Mouse (Mus musculus) forebrain, embryonic 14.5 days (tissue): ENCODE results near the gene Cd82. TPM values are rescaled to one million over a fixed set of nuclear protein-coding genes. Genes with fewer than 3 reads are reported as not detected.

Experiments used
- ATAC-seq: fragments of 200-750 bp; cut with Nextera tagmentation; 2 replicates; pipeline ENCODE4 v1.8.0; 2017; ENCODE audit warnings: mild to moderate bottlenecking, moderate library complexity
- DNase-seq: peaks from one replicate; pipeline ENCODE4 v3.0.0-alpha.2; 2015; ENCODE audit warnings: low spot score
- H3K27ac ChIP-seq: fragments of 300-500 bp; sonication (generic); 2 replicates; pipeline ENCODE4 v1.5.1; 2014; ENCODE audit warnings: low read depth, mild to moderate bottlenecking, control low read depth, low read length, moderate library complexity
- H3K27me3 ChIP-seq: fragments of 300-500 bp; sonication (generic); replicated peaks from 2 replicates; pipeline ENCODE4 v1.6.1; 2014; ENCODE audit warnings: low read length, control low read depth, mixed read lengths; ENCODE audit not compliant: control insufficient read depth, insufficient read depth
- H3K36me3 ChIP-seq: fragments of 300-500 bp; sonication (generic); 2 replicates; pipeline ENCODE4 v1.6.1; 2014; ENCODE audit warnings: low read length, control low read depth; ENCODE audit not compliant: control insufficient read depth, insufficient read depth
- H3K4me1 ChIP-seq: fragments of 300-500 bp; sonication (generic); 2 replicates; pipeline ENCODE4 v1.6.1; 2014; ENCODE audit warnings: antibody characterized with exemption, low read length, control low read depth; ENCODE audit not compliant: control insufficient read depth, insufficient read depth
- H3K4me2 ChIP-seq: fragments of 300-500 bp; sonication (generic); 2 replicates; pipeline ENCODE4 v1.6.1; 2014; ENCODE audit warnings: mild to moderate bottlenecking, control low read depth, low read length
- H3K4me3 ChIP-seq: fragments of 300-500 bp; sonication (generic); 2 replicates; pipeline ENCODE4 v1.5.1; 2014; ENCODE audit warnings: low read depth, low read length, control low read depth
- H3K9ac ChIP-seq: fragments of 300-500 bp; sonication (generic); 2 replicates; pipeline ENCODE4 v1.6.1; 2014; ENCODE audit warnings: mild to moderate bottlenecking, low read length, control low read depth, moderate library complexity
- H3K9me3 ChIP-seq: fragments of 300-500 bp; sonication (generic); replicated peaks from 2 replicates; pipeline ENCODE4 v1.6.1; 2016; ENCODE audit warnings: low read length, control low read depth, mixed read lengths; ENCODE audit not compliant: control insufficient read depth
- WGBS: fragments of 180-500 bp; shearing (Covaris S2); extraction: QIAGEN DNeasy Blood & Tissue Kit; methylation state at CpG from one replicate; pipeline ENCODE4 v1.1.7; 2014; 5-methylcytosine and 5-hydroxymethylcytosine counted together
- polyA plus RNA-seq: library from polyadenylated mRNA; unstranded; fragments of >200 nt; fragmentation: Nextera tagmentation; extraction: Ambion mirVana; gene quantifications from 2 replicates; pipeline ENCODE4 v1.2.1, GENCODE M21; 2014

The Cd82 gene
- polyA plus RNA-seq, 1 experiment from 2014 or later = 16.8 TPM

GRCm38 (mm10) chr2:93404169-93404568, 58.8 kb downstream of the Cd82 start:
- Histone ChIP-seq H3K27me3 (no peaks in the 10 kb centered on the region), H3K9me3 (no peaks in the 10 kb centered on the region), H3K27ac (no peak overlapping the region), H3K9ac (no peak overlapping the region), H3K36me3 (no peaks in the 10 kb centered on the region), H3K4me3 (no peak overlapping the region), H3K4me2 (no peak overlapping the region), H3K4me1 (0 out of 2 replicates have a peak, but pooled peaks cover 4% of the 10 kb centered on the region)
- 41% methylated on average over 4 of the region's 4 CpGs for WGBS
- DNase-seq = no peak
- ATAC-seq = no peak

GRCm38 (mm10) chr2:93403267-93403666, 59.7 kb downstream of the Cd82 start:
- H3K27me3 ChIP-seq = no peaks in the 10 kb centered on the region
- no peaks in the 10 kb centered on the region for H3K9me3 ChIP-seq
- H3K27ac ChIP-seq = no peak overlapping the region
- H3K9ac ChIP-seq = no peak overlapping the region
- H3K4me1 ChIP-seq = 0 out of 2 replicates have a peak, but pooled peaks cover 4% of the 10 kb centered on the region
- H3K36me3 ChIP-seq = no peaks in the 10 kb centered on the region
- WGBS = 85% methylated on average over 6 of the region's 6 CpGs
- H3K4me3 ChIP-seq = no peak overlapping the region
- H3K4me2 ChIP-seq = no peak overlapping the region
- DNase-seq = no peak
- ATAC-seq = no peak

GRCm38 (mm10) chr2:93391198-93391597, 71.7 kb downstream of the Cd82 start:
- Histone ChIP-seq H3K4me3 (no peak overlapping the region), H3K4me1 (peaks cover 20% of the 10 kb centered on the region), H3K27me3 (no peaks in the 10 kb centered on the region), H3K9ac (no peak overlapping the region), H3K27ac (no peak overlapping the region), H3K9me3 (no peaks in the 10 kb centered on the region), H3K4me2 (no peak overlapping the region), H3K36me3 (no peaks in the 10 kb centered on the region)
- ATAC-seq (peak; percentile 47; the same call in 1 of the 2 replicates), DNase-seq (peak; percentile 75)
- 12% methylated on average over 6 of the region's 6 CpGs for WGBS

GRCm38 (mm10) chr2:93390170-93390926, 72.6 kb downstream of the Cd82 start:
- DNase-seq = peak; percentile 61
- ATAC-seq = peak; percentile 71
- Histone ChIP-seq H3K27me3 (no peaks in the 10 kb centered on the region), H3K9me3 (no peaks in the 10 kb centered on the region), H3K36me3 (no peaks in the 10 kb centered on the region), H3K27ac (no peak overlapping the region; the same call in 1 of the 2 replicates), H3K4me2 (no peak overlapping the region), H3K4me3 (no peak overlapping the region), H3K9ac (no peak overlapping the region), H3K4me1 (peaks cover 20% of the 10 kb centered on the region)
- WGBS = 20% methylated on average over 11 of the region's 11 CpGs

GRCm38 (mm10) chr2:93386958-93387357, 76.0 kb downstream of the Cd82 start:
- Histone ChIP-seq H3K36me3 (no peaks in the 10 kb centered on the region), H3K9me3 (no peaks in the 10 kb centered on the region), H3K27me3 (no peaks in the 10 kb centered on the region), H3K9ac (no peak overlapping the region), H3K4me3 (no peak overlapping the region), H3K4me1 (peaks cover 20% of the 10 kb centered on the region), H3K27ac (no peak overlapping the region), H3K4me2 (no peak overlapping the region)
- WGBS = 51% methylated on average over 4 of the region's 4 CpGs
- ATAC-seq = no peak
- peak; percentile 54 for DNase-seq

GRCm38 (mm10) chr2:93383831-93384230, 79.1 kb downstream of the Cd82 start:
- DNase-seq (peak; percentile 53), ATAC-seq (peak; percentile 57)
- Histone ChIP-seq H3K9ac (no peak overlapping the region), H3K4me1 (no peaks in the 10 kb centered on the region), H3K4me2 (no peak overlapping the region), H3K27ac (no peak overlapping the region), H3K4me3 (no peak overlapping the region), H3K9me3 (no peaks in the 10 kb centered on the region), H3K36me3 (no peaks in the 10 kb centered on the region), H3K27me3 (no peaks in the 10 kb centered on the region)
- WGBS = 77% methylated on average over 5 of the region's 5 CpGs

- 65% methylated on average over 2 of the region's 2 CpGs for WGBS
- ATAC-seq = no peak
Observed at GRCm38 (mm10) chr2:93380680-93381089, 82.3 kb downstream of the Cd82 start.

GRCm38 (mm10) chr2:93377797-93378196, 85.1 kb downstream of the Cd82 start:
- H3K4me2 ChIP-seq = no peak overlapping the region

More at GRCm38 (mm10) chr2:93380680-93381089, 82.3 kb downstream of the Cd82 start:
- no peak overlapping the region for H3K27ac ChIP-seq
- no peaks in the 10 kb centered on the region for H3K27me3 ChIP-seq
- H3K4me3 ChIP-seq = no peak overlapping the region
- peaks cover 8% of the 10 kb centered on the region; the same call in 1 of the 2 replicates for H3K4me1 ChIP-seq
- no peaks in the 10 kb centered on the region for H3K36me3 ChIP-seq
- H3K4me2 ChIP-seq = no peak overlapping the region
- no peaks in the 10 kb centered on the region for H3K9me3 ChIP-seq
- H3K9ac ChIP-seq = no peak overlapping the region
- DNase-seq = no peak

GRCm38 (mm10) chr2:93377157-93377556, 85.8 kb downstream of the Cd82 start:
- DNase-seq (no peak), ATAC-seq (no peak)
- Histone ChIP-seq H3K27ac (no peak overlapping the region), H3K27me3 (no peaks in the 10 kb centered on the region), H3K9me3 (no peaks in the 10 kb centered on the region), H3K4me2 (no peak overlapping the region), H3K4me1 (peaks cover 8% of the 10 kb centered on the region; the same call in 1 of the 2 replicates), H3K36me3 (no peaks in the 10 kb centered on the region), H3K4me3 (no peak overlapping the region), H3K9ac (no peak overlapping the region)
- 100% methylated on average over 3 of the region's 3 CpGs for WGBS

More at GRCm38 (mm10) chr2:93377797-93378196, 85.1 kb downstream of the Cd82 start:
- Histone ChIP-seq H3K4me1 (peaks cover 8% of the 10 kb centered on the region; the same call in 1 of the 2 replicates), H3K9ac (no peak overlapping the region), H3K36me3 (no peaks in the 10 kb centered on the region), H3K9me3 (no peaks in the 10 kb centered on the region), H3K27me3 (no peaks in the 10 kb centered on the region), H3K4me3 (no peak overlapping the region), H3K27ac (peak overlapping the region; percentile 21; the same call in 1 of the 2 replicates)
- peak; percentile 42; the same call in 1 of the 2 replicates for ATAC-seq
- DNase-seq = peak; percentile 56
- 62% methylated on average over 15 of the region's 15 CpGs for WGBS
